Mouse (Mus musculus) testis, adult 2 months (tissue): Measurements from ENCODE around the gene Ypel5.

Experiments used
- CTCF ChIP-seq: fragments of 200-500 bp; IDR thresholded peaks from 2 replicates; pipeline ENCODE4 v1.5.1; 2012; ENCODE audit warnings: low read depth, mild to moderate bottlenecking, inconsistent platforms, low read length, moderate library complexity; ENCODE audit not compliant: control insufficient read depth, insufficient read depth, insufficient replicate concordance
- POLR2A ChIP-seq: fragments of 200-500 bp; IDR thresholded peaks from 2 replicates; pipeline ENCODE4 v1.6.1; 2012; ENCODE audit warnings: low read depth, mild to moderate bottlenecking, inconsistent platforms, low read length, moderate library complexity; ENCODE audit not compliant: control insufficient read depth

DNA sequence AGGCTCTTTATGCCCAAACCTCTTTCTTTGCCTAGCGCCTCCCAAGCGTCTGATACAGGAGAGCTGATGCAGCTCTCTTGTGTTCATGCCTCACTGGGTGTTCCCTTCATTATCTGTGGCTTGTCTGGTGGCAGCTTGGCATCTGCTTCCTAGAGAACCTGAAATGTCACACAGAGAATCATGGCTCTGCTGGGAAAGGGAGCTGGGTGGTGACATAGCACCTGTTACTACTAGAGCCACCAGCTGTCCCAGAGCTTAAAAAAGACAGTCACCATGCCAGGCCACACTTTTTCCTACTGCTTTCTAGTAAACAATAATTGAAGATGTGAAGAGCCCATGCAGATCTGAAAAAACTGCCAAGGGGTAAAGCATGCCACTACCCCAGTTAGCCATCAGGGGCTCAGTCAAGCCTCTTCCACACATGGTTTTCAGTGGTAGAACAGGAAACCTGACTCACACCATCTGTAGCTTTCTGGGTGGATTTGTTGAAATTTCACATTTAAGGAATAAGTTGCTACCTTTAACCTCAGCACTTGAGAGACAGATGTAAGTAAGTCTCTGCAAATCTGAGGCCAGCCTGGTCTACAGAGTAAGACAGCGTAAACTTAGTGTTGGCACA is 9.2 kb upstream of the Ypel5 start:
- TF ChIP-seq POLR2A, result no peak
- no peak for TF ChIP-seq CTCF
